Mouse (Mus musculus) heart, postnatal 0 days (tissue): Measurements from ENCODE around the gene 4930512M02Rik.

Experiments used
- CTCF ChIP-seq: IDR thresholded peaks from 2 replicates; pipeline ENCODE4 v1.5.1; 2016; ENCODE audit warnings: antibody characterized with exemption, control low read depth, low read depth
- EP300 ChIP-seq: IDR thresholded peaks from 2 replicates; pipeline ENCODE4 v1.6.1; 2016; ENCODE audit warnings: antibody characterized with exemption, low read depth

DNA sequence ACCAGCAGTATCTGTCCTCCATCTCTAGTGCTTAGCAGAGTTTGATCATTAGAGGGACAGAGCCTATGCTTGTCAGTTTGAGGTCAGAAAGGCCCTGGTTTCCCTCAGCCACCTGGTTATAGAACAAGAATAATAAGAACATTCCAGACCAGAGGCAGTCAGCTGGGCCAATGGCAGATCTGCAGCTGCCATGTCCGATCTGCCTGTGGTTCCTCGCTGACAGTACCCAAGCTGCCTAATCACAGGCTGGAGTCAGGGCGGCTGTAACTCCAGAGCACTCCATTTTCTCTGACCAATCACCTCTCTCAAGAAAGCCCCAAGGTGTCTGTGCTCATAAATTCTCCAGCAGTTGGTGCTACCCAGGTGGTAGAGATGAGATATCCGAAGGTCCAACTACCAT, 30.0 kb upstream of the 4930512M02Rik start:
- TF ChIP-seq CTCF (no peak), EP300 (no peak)
